Mouse (Mus musculus): ENCODE measurements at regions not wholly inside any gene's neighbourhood (a gene's known extent, or its start where the extent isn't known, plus 50 kb on each side); places are given as distances from the start of the nearest gene placed in this dataset.

GRCm38 (mm10) chr2:45511791-45512190 is 394.6 kb upstream of the Zeb2 start:
- Histone ChIP-seq H3K4me2 (ENCODE audit: low read length) (no peak overlapping the region), H3K9me3 (replicated peaks; ENCODE audit: control insufficient read depth, low read length, poor library complexity, severe bottlenecking) (no peaks in the 10 kb centered on the region), H3K27me3 (ENCODE audit: control insufficient read depth, insufficient read depth, low read depth, low read length) (no peaks in the 10 kb centered on the region), H3K9ac (ENCODE audit: low read depth, low read length) (no peak overlapping the region), H3K36me3 (ENCODE audit: control insufficient read depth, insufficient read depth, low read length) (no peaks in the 10 kb centered on the region), H3K4me1 (ENCODE audit: control insufficient read depth, insufficient read depth, low read length) (no peaks in the 10 kb centered on the region), H3K4me3 (ENCODE audit: low read depth, low read length) (no peak overlapping the region), H3K27ac (ENCODE audit: low read length) (no peak overlapping the region)
- WGBS = 91% methylated on average over 3 of the region's 3 CpGs
- ATAC-seq = no peak

- Histone ChIP-seq H3K27ac (ENCODE audit: low read length) (no peak overlapping the region), H3K36me3 (ENCODE audit: control insufficient read depth, insufficient read depth, low read length) (no peaks in the 10 kb centered on the region), H3K9me3 (replicated peaks; ENCODE audit: control insufficient read depth, low read length, poor library complexity, severe bottlenecking) (no peaks in the 10 kb centered on the region), H3K4me1 (ENCODE audit: control insufficient read depth, insufficient read depth, low read length) (no peaks in the 10 kb centered on the region), H3K9ac (ENCODE audit: low read depth, low read length) (no peak overlapping the region), H3K4me2 (ENCODE audit: low read length) (no peak overlapping the region), H3K4me3 (ENCODE audit: low read depth, low read length) (no peak overlapping the region), H3K27me3 (ENCODE audit: control insufficient read depth, insufficient read depth, low read depth, low read length) (no peaks in the 10 kb centered on the region)
- WGBS = 81% methylated on average over 4 of the region's 4 CpGs
- no peak for ATAC-seq
Observed at GRCm38 (mm10) chr2:45504468-45504867, 387.3 kb upstream of the Zeb2 start.

- Histone ChIP-seq H3K9ac (ENCODE audit: low read depth, low read length) (no peak overlapping the region), H3K27ac (ENCODE audit: low read length) (no peak overlapping the region), H3K4me1 (ENCODE audit: control insufficient read depth, insufficient read depth, low read length) (no peaks in the 10 kb centered on the region), H3K9me3 (replicated peaks; ENCODE audit: control insufficient read depth, low read length, poor library complexity, severe bottlenecking) (no peaks in the 10 kb centered on the region), H3K4me2 (ENCODE audit: low read length) (no peak overlapping the region), H3K27me3 (ENCODE audit: control insufficient read depth, insufficient read depth, low read depth, low read length) (no peaks in the 10 kb centered on the region), H3K36me3 (ENCODE audit: control insufficient read depth, insufficient read depth, low read length) (no peaks in the 10 kb centered on the region), H3K4me3 (ENCODE audit: low read depth, low read length) (no peak overlapping the region)
- 53% methylated on average over 2 of the region's 2 CpGs for WGBS
- ATAC-seq = no peak
Observed at GRCm38 (mm10) chr2:45493656-45494055, 376.5 kb upstream of the Zeb2 start.

- no peak overlapping the region for H3K4me2 ChIP-seq (ENCODE audit: low read length)
- H3K4me1 ChIP-seq (ENCODE audit: control insufficient read depth, insufficient read depth, low read length) = no peaks in the 10 kb centered on the region
- no peak for ATAC-seq
- H3K4me3 ChIP-seq (ENCODE audit: low read depth, low read length) = no peak overlapping the region
- no peaks in the 10 kb centered on the region for H3K27me3 ChIP-seq (ENCODE audit: control insufficient read depth, insufficient read depth, low read depth, low read length)
- H3K9me3 ChIP-seq (replicated peaks; ENCODE audit: control insufficient read depth, low read length, poor library complexity, severe bottlenecking) = no peaks in the 10 kb centered on the region
- H3K9ac ChIP-seq (ENCODE audit: low read depth, low read length) = no peak overlapping the region
- 89% methylated on average over 5 of the region's 5 CpGs for WGBS
- H3K36me3 ChIP-seq (ENCODE audit: control insufficient read depth, insufficient read depth, low read length) = no peaks in the 10 kb centered on the region
- no peak overlapping the region for H3K27ac ChIP-seq (ENCODE audit: low read length)
Observed at GRCm38 (mm10) chr2:45486530-45486929, 369.3 kb upstream of the Zeb2 start.

- WGBS = 64% methylated on average over 10 of the region's 10 CpGs
- Histone ChIP-seq H3K9me3 (replicated peaks; ENCODE audit: control insufficient read depth, low read length, poor library complexity, severe bottlenecking) (no peaks in the 10 kb centered on the region), H3K36me3 (ENCODE audit: control insufficient read depth, insufficient read depth, low read length) (no peaks in the 10 kb centered on the region), H3K4me1 (ENCODE audit: control insufficient read depth, insufficient read depth, low read length) (no peaks in the 10 kb centered on the region), H3K9ac (ENCODE audit: low read depth, low read length) (no peak overlapping the region), H3K4me2 (ENCODE audit: low read length) (no peak overlapping the region), H3K4me3 (ENCODE audit: low read depth, low read length) (no peak overlapping the region), H3K27ac (ENCODE audit: low read length) (no peak overlapping the region), H3K27me3 (ENCODE audit: control insufficient read depth, insufficient read depth, low read depth, low read length) (no peaks in the 10 kb centered on the region)
- no peak for ATAC-seq
Observed at GRCm38 (mm10) chr2:45485477-45485876, 368.3 kb upstream of the Zeb2 start.

- Histone ChIP-seq H3K4me2 (ENCODE audit: low read length) (no peak overlapping the region), H3K27me3 (ENCODE audit: control insufficient read depth, insufficient read depth, low read depth, low read length) (no peaks in the 10 kb centered on the region), H3K4me1 (ENCODE audit: control insufficient read depth, insufficient read depth, low read length) (no peaks in the 10 kb centered on the region), H3K36me3 (ENCODE audit: control insufficient read depth, insufficient read depth, low read length) (no peaks in the 10 kb centered on the region), H3K4me3 (ENCODE audit: low read depth, low read length) (no peak overlapping the region), H3K9ac (ENCODE audit: low read depth, low read length) (no peak overlapping the region), H3K27ac (ENCODE audit: low read length) (no peak overlapping the region), H3K9me3 (replicated peaks; ENCODE audit: control insufficient read depth, low read length, poor library complexity, severe bottlenecking) (no peaks in the 10 kb centered on the region)
- 73% methylated on average over 2 of the region's 2 CpGs for WGBS
- ATAC-seq = no peak
Observed at GRCm38 (mm10) chr2:45480671-45481070, 363.5 kb upstream of the Zeb2 start.

GRCm38 (mm10) chr2:45475996-45476395 is 358.8 kb upstream of the Zeb2 start:
- no peak for ATAC-seq
- H3K4me3 ChIP-seq (ENCODE audit: low read depth, low read length) = no peak overlapping the region
- H3K4me1 ChIP-seq (ENCODE audit: control insufficient read depth, insufficient read depth, low read length) = no peaks in the 10 kb centered on the region
- H3K9ac ChIP-seq (ENCODE audit: low read depth, low read length) = no peak overlapping the region
- H3K27ac ChIP-seq (ENCODE audit: low read length) = no peak overlapping the region
- no peaks in the 10 kb centered on the region for H3K27me3 ChIP-seq (ENCODE audit: control insufficient read depth, insufficient read depth, low read depth, low read length)
- no peaks in the 10 kb centered on the region for H3K9me3 ChIP-seq (replicated peaks; ENCODE audit: control insufficient read depth, low read length, poor library complexity, severe bottlenecking)
- H3K36me3 ChIP-seq (ENCODE audit: control insufficient read depth, insufficient read depth, low read length) = no peaks in the 10 kb centered on the region
- no peak overlapping the region for H3K4me2 ChIP-seq (ENCODE audit: low read length)

GRCm38 (mm10) chr2:45464306-45464705 is 347.1 kb upstream of the Zeb2 start:
- Histone ChIP-seq H3K4me1 (ENCODE audit: control insufficient read depth, insufficient read depth, low read length) (no peaks in the 10 kb centered on the region), H3K27ac (ENCODE audit: low read length) (no peak overlapping the region), H3K4me2 (ENCODE audit: low read length) (no peak overlapping the region), H3K9me3 (replicated peaks; ENCODE audit: control insufficient read depth, low read length, poor library complexity, severe bottlenecking) (no peaks in the 10 kb centered on the region), H3K4me3 (ENCODE audit: low read depth, low read length) (no peak overlapping the region), H3K36me3 (ENCODE audit: control insufficient read depth, insufficient read depth, low read length) (no peaks in the 10 kb centered on the region), H3K9ac (ENCODE audit: low read depth, low read length) (no peak overlapping the region), H3K27me3 (ENCODE audit: control insufficient read depth, insufficient read depth, low read depth, low read length) (no peaks in the 10 kb centered on the region)
- 82% methylated on average over 4 of the region's 4 CpGs for WGBS
- ATAC-seq = no peak

- Histone ChIP-seq H3K36me3 (ENCODE audit: control insufficient read depth, insufficient read depth, low read length) (no peaks in the 10 kb centered on the region), H3K4me1 (ENCODE audit: control insufficient read depth, insufficient read depth, low read length) (no peaks in the 10 kb centered on the region), H3K27me3 (ENCODE audit: control insufficient read depth, insufficient read depth, low read depth, low read length) (no peaks in the 10 kb centered on the region), H3K4me3 (ENCODE audit: low read depth, low read length) (no peak overlapping the region), H3K27ac (ENCODE audit: low read length) (no peak overlapping the region), H3K9ac (ENCODE audit: low read depth, low read length) (no peak overlapping the region), H3K9me3 (replicated peaks; ENCODE audit: control insufficient read depth, low read length, poor library complexity, severe bottlenecking) (no peaks in the 10 kb centered on the region), H3K4me2 (ENCODE audit: low read length) (no peak overlapping the region)
- no peak for ATAC-seq
Observed at GRCm38 (mm10) chr2:45459410-45459809, 342.2 kb upstream of the Zeb2 start.

GRCm38 (mm10) chr2:45454811-45455210 is 337.6 kb upstream of the Zeb2 start:
- ATAC-seq = no peak
- Histone ChIP-seq H3K4me2 (ENCODE audit: low read length) (no peak overlapping the region), H3K9me3 (replicated peaks; ENCODE audit: control insufficient read depth, low read length, poor library complexity, severe bottlenecking) (no peaks in the 10 kb centered on the region), H3K9ac (ENCODE audit: low read depth, low read length) (no peak overlapping the region), H3K27me3 (ENCODE audit: control insufficient read depth, insufficient read depth, low read depth, low read length) (no peaks in the 10 kb centered on the region), H3K27ac (ENCODE audit: low read length) (no peak overlapping the region), H3K4me1 (ENCODE audit: control insufficient read depth, insufficient read depth, low read length) (no peaks in the 10 kb centered on the region), H3K36me3 (ENCODE audit: control insufficient read depth, insufficient read depth, low read length) (no peaks in the 10 kb centered on the region), H3K4me3 (ENCODE audit: low read depth, low read length) (no peak overlapping the region)
- 97% methylated on average over 2 of the region's 2 CpGs for WGBS

Data from midbrain, embryonic 16.5 days (tissue).